Mouse (Mus musculus) neutrophil, adult 5-6 weeks (primary cell): ENCODE measurements around the gene Phactr3. TPM values are rescaled to one million over a fixed set of nuclear protein-coding genes. Genes with fewer than 3 reads are reported as not detected.
A peak's percentile ranks its signal among the peaks of the same experiment; 100 is the strongest.

Experiments
- ATAC-seq: fragments of 151-379, 151-347 bp; 2 replicates; pipeline ENCODE4 v1.8.0; 2017; ENCODE audit warnings: mild to moderate bottlenecking, moderate TSS enrichment; ENCODE audit not compliant: insufficient number of reproducible peaks, poor library complexity, low FRiP score, severe bottlenecking; ENCODE audit errors: extremely low read depth
- total RNA-seq: library from RNA; stranded (forward); fragments of 200-1000 nt; gene quantifications from 2 replicates; pipeline ENCODE4 v1.2.3, GENCODE M21; 2017

Gene Phactr3
- total RNA-seq, 1 experiment from 2014 or later = 1.5 TPM

- ATAC-seq = no peak
These were observed 12.2 kb downstream of the Phactr3 start for GRCm38 (mm10) chr2:178131011-178131410.

GRCm38 (mm10) chr2:178131606-178132365 lies 13.0 kb downstream of the Phactr3 start:
- no peak for ATAC-seq

- ATAC-seq = no peak
These were observed 16.9 kb downstream of the Phactr3 start for GRCm38 (mm10) chr2:178135713-178136112.

- ATAC-seq = 0 out of 2 replicates have a peak, but pooled peaks have one; percentile 37
These were observed 18.7 kb downstream of the Phactr3 start for GRCm38 (mm10) chr2:178137518-178137917.

GRCm38 (mm10) chr2:178141489-178141922 lies 22.7 kb downstream of the Phactr3 start:
- ATAC-seq = no peak

GRCm38 (mm10) chr2:178142291-178143023 lies 23.7 kb downstream of the Phactr3 start:
- ATAC-seq = no peak

- no peak for ATAC-seq
These were observed 24.2 kb downstream of the Phactr3 start for GRCm38 (mm10) chr2:178143024-178143415.

- ATAC-seq = no peak
These were observed 25.1 kb downstream of the Phactr3 start for GRCm38 (mm10) chr2:178143898-178144297.

- ATAC-seq = no peak
These were observed 30.5 kb downstream of the Phactr3 start for GRCm38 (mm10) chr2:178149312-178149711.

GRCm38 (mm10) chr2:178150697-178151096 lies 31.9 kb downstream of the Phactr3 start:
- ATAC-seq = no peak

- no peak for ATAC-seq
These were observed 34.8 kb downstream of the Phactr3 start for GRCm38 (mm10) chr2:178153601-178154000.

GRCm38 (mm10) chr2:178154129-178154528 lies 35.4 kb downstream of the Phactr3 start:
- ATAC-seq = no peak

- ATAC-seq = no peak
These were observed 35.8 kb downstream of the Phactr3 start for GRCm38 (mm10) chr2:178154576-178154975.

- ATAC-seq = no peak
These were observed 36.6 kb downstream of the Phactr3 start for GRCm38 (mm10) chr2:178155176-178155916.

GRCm38 (mm10) chr2:178155917-178156282 lies 37.1 kb downstream of the Phactr3 start:
- no peak for ATAC-seq

- no peak for ATAC-seq
These were observed 40.2 kb downstream of the Phactr3 start for GRCm38 (mm10) chr2:178158936-178159335.

GRCm38 (mm10) chr2:178163981-178164380 lies 45.2 kb downstream of the Phactr3 start:
- no peak for ATAC-seq

GRCm38 (mm10) chr2:178165943-178166342 lies 47.2 kb downstream of the Phactr3 start:
- ATAC-seq = no peak

- ATAC-seq = no peak
These were observed 51.2 kb downstream of the Phactr3 start for GRCm38 (mm10) chr2:178169983-178170382.

GRCm38 (mm10) chr2:178173951-178174350 lies 55.2 kb downstream of the Phactr3 start:
- no peak for ATAC-seq
